Mouse (Mus musculus): Measurements from ENCODE around the gene Olfr1055. TPM values are rescaled to one million over a fixed set of nuclear protein-coding genes. Genes with fewer than 3 reads are reported as not detected.

The Olfr1055 gene
- polyA plus RNA-seq, 1 experiment: not detected

DNA sequence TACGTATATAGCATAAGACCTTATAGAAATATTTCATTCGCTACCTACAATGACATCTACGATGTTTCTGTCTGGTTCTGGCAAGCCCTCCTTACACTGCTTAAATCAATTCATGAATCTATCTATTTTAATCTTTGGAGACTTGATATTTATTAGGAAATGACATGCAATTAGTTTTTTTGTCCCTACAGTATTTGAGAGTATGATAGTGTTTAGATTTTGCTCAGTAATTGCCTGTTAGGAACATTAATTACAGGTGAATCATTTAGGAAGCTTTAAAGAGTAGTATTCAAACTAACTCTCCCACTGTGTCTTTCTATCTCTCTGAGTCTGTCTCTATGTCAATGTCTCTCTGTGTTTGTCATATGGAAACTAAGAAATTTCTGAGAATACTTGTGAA, 14.8 kb downstream of the Olfr1055 start, which contains the start of gene Olfr1054:
Olfr1054 (minus strand) TSS at position 101 of the 400 bp plus-strand sequence.
- Histone ChIP-seq H3K27me3 (ENCODE audit: control insufficient read depth, insufficient read depth, insufficient read length) (no peaks in the 10 kb centered on the region), H3ac (ENCODE audit: control insufficient read depth, insufficient read length) (no peak within 1 kb of the TSS), H3K4me2 (ENCODE audit: low read depth) (no peak within 1 kb of the TSS), H3K79me2 (ENCODE audit: control insufficient read depth, insufficient read depth) (no peaks in the 10 kb centered on the region), H3K4me3 (no peak within 1 kb of the TSS), H3K36me3 (ENCODE audit: control insufficient read depth, insufficient read depth) (no peaks in the 10 kb centered on the region)
- TF ChIP-seq REST (IDR thresholded peaks at IDR 0.05; ENCODE audit: insufficient read depth, insufficient read length): no peak
- TF ChIP-seq CEBPB (IDR thresholded peaks at IDR 0.05; ENCODE audit: insufficient read depth, poor library complexity, severe bottlenecking): no peak
- TF ChIP-seq E2F4 (IDR thresholded peaks at IDR 0.05; ENCODE audit: insufficient read depth): no peak
- TF ChIP-seq USF1 (IDR thresholded peaks at IDR 0.05; ENCODE audit: low read depth): no peak

DNA sequence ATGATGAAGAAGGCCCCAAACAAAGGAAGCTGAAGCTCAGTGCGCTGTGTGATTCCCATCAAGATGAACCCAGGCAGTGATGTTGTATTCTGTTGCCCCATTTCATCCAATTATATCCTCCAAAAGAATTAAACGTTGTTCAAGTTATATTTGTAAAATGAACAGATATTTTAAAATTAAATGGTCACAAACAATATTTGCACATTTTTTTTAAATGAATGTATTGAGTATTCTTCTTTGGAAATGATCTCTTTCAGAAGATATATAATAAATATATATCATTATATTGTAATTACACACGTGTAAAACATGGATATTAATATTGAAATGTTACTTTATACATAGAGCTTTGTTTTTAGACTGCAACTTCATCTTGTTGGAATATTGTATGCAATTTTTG, 34.9 kb downstream of the Olfr1055 start, which contains the start of gene Olfr1053:
Olfr1053 (minus strand) TSS at position 101 of the 400 bp plus-strand sequence.
- no peaks in the 10 kb centered on the region for H3K36me3 ChIP-seq (ENCODE audit: control insufficient read depth, insufficient read depth)
- H3K79me2 ChIP-seq (ENCODE audit: control insufficient read depth, insufficient read depth): no peaks in the 10 kb centered on the region
- H3K27me3 ChIP-seq (ENCODE audit: control insufficient read depth, insufficient read depth, insufficient read length): no peaks in the 10 kb centered on the region
- no peak within 1 kb of the TSS for H3K4me2 ChIP-seq (ENCODE audit: low read depth)
- H3ac ChIP-seq (ENCODE audit: control insufficient read depth, insufficient read length): no peak within 1 kb of the TSS
- H3K4me3 ChIP-seq: no peak within 1 kb of the TSS
- TF ChIP-seq POLR2A (IDR thresholded peaks at IDR 0.05; ENCODE audit: insufficient read length, low read depth) (no peak), CEBPB (IDR thresholded peaks at IDR 0.05; ENCODE audit: insufficient read depth, poor library complexity, severe bottlenecking) (no peak), TCF12 (IDR thresholded peaks at IDR 0.05; ENCODE audit: insufficient read depth, poor library complexity, severe bottlenecking) (no peak), MAX (IDR thresholded peaks at IDR 0.05; ENCODE audit: low read depth) (no peak), USF1 (IDR thresholded peaks at IDR 0.05; ENCODE audit: low read depth) (no peak), E2F4 (IDR thresholded peaks at IDR 0.05; ENCODE audit: insufficient read depth) (no peak), POLR2AphosphoS2 (IDR thresholded peaks at IDR 0.05; ENCODE audit: insufficient read length, low read depth) (no peak), TCF3 (IDR thresholded peaks at IDR 0.05; ENCODE audit: insufficient read length, low read depth) (no peak), SRF (IDR thresholded peaks at IDR 0.05; ENCODE audit: control insufficient read depth, insufficient read length, low read depth) (no peak), MYOD1 (IDR thresholded peaks at IDR 0.05; ENCODE audit: control insufficient read depth in 1 of 3, insufficient read length in 2 of 3, low read depth in 2 of 3) (no peak), REST (IDR thresholded peaks at IDR 0.05; ENCODE audit: insufficient read depth, insufficient read length) (no peak), MYOG (IDR thresholded peaks at IDR 0.05; ENCODE audit: control insufficient read depth in 1 of 3, insufficient read depth in 1 of 3, insufficient read length in 2 of 3, low read depth in 2 of 3) (no peak)

Other genes with a start within 250 kb of the Olfr1055 start
- not detected for gene Olfr1039, start 214.4 kb downstream of the Olfr1055 start, polyA plus RNA-seq (2012; fragmentation: generic; extraction: Trizol)
- not detected for gene Olfr1040, start 203.6 kb downstream of the Olfr1055 start, polyA plus RNA-seq (2012; fragmentation: generic; extraction: Trizol)
- gene Olfr1042, start 188.4 kb downstream of the Olfr1055 start, polyA plus RNA-seq (2012; fragmentation: generic; extraction: Trizol): not detected
- gene Olfr1043, start 182.8 kb downstream of the Olfr1055 start, polyA plus RNA-seq (2012; fragmentation: generic; extraction: Trizol): not detected
- not detected for gene Olfr1044, start 172.5 kb downstream of the Olfr1055 start, polyA plus RNA-seq (2012; fragmentation: generic; extraction: Trizol)
- not detected for gene Olfr52, start 164.6 kb downstream of the Olfr1055 start, polyA plus RNA-seq (2012; fragmentation: generic; extraction: Trizol)
- not detected for gene Olfr1045, start 147.3 kb downstream of the Olfr1055 start, polyA plus RNA-seq (2012; fragmentation: generic; extraction: Trizol)
- gene Olfr1046, start 131.0 kb downstream of the Olfr1055 start, polyA plus RNA-seq (2012; fragmentation: generic; extraction: Trizol): not detected
- not detected for gene Olfr1047, start 118.9 kb downstream of the Olfr1055 start, polyA plus RNA-seq (2012; fragmentation: generic; extraction: Trizol)
- gene Olfr1048, start 110.0 kb downstream of the Olfr1055 start, polyA plus RNA-seq (2012; fragmentation: generic; extraction: Trizol): not detected
- gene Olfr1049, start 92.0 kb downstream of the Olfr1055 start, polyA plus RNA-seq (2012; fragmentation: generic; extraction: Trizol): not detected
- gene Olfr1051, start 71.2 kb downstream of the Olfr1055 start, polyA plus RNA-seq (2012; fragmentation: generic; extraction: Trizol): not detected
- not detected for gene Olfr1052, start 57.8 kb downstream of the Olfr1055 start, polyA plus RNA-seq (2012; fragmentation: generic; extraction: Trizol)
- gene Olfr1053, start 35.0 kb downstream of the Olfr1055 start, polyA plus RNA-seq (2012; fragmentation: generic; extraction: Trizol): not detected
- gene Olfr1054, start 14.9 kb downstream of the Olfr1055 start, polyA plus RNA-seq (2012; fragmentation: generic; extraction: Trizol): not detected
- not detected for gene Olfr1056, start 12.2 kb upstream of the Olfr1055 start, polyA plus RNA-seq (2012; fragmentation: generic; extraction: Trizol)
- not detected for gene Olfr1057, start 28.1 kb upstream of the Olfr1055 start, polyA plus RNA-seq (2012; fragmentation: generic; extraction: Trizol)
- gene Olfr1058, start 38.3 kb upstream of the Olfr1055 start, polyA plus RNA-seq (2012; fragmentation: generic; extraction: Trizol): not detected
- gene Olfr1061, start 63.8 kb upstream of the Olfr1055 start, polyA plus RNA-seq (2012; fragmentation: generic; extraction: Trizol): not detected
- gene Olfr1062, start 76.5 kb upstream of the Olfr1055 start, polyA plus RNA-seq (2012; fragmentation: generic; extraction: Trizol): not detected
- not detected for gene Olfr1065, start 100.3 kb upstream of the Olfr1055 start, polyA plus RNA-seq (2012; fragmentation: generic; extraction: Trizol)
- gene Olfr1066, start 106.0 kb upstream of the Olfr1055 start, polyA plus RNA-seq (2012; fragmentation: generic; extraction: Trizol): not detected
- not detected for gene Olfr228, start 137.1 kb upstream of the Olfr1055 start, polyA plus RNA-seq (2012; fragmentation: generic; extraction: Trizol)
- not detected for gene Olfr1076, start 158.2 kb upstream of the Olfr1055 start, polyA plus RNA-seq (2012; fragmentation: generic; extraction: Trizol)
- not detected for gene Olfr1079, start 192.2 kb upstream of the Olfr1055 start, polyA plus RNA-seq (2012; fragmentation: generic; extraction: Trizol)
- gene Olfr1080, start 208.0 kb upstream of the Olfr1055 start, polyA plus RNA-seq (2012; fragmentation: generic; extraction: Trizol): not detected
- gene Olfr1082, start 248.7 kb upstream of the Olfr1055 start, polyA plus RNA-seq (2012; fragmentation: generic; extraction: Trizol): not detected

All from myocyte (in vitro differentiated cells).